Mouse (Mus musculus): ENCODE measurements around the gene Csde1. TPM values are rescaled to one million over a fixed set of nuclear protein-coding genes. Genes with fewer than 3 reads are reported as not detected.

Gene Csde1
- polyA plus RNA-seq (2012; rRNA removed): 10.5 and 15.2 TPM in 2 replicates

GRCm38 (mm10) chr3:103020249-103020942 lies at the start of gene Csde1:
TSS of gene Csde1 (plus strand) at chr3:103020426.

GRCm38 (mm10) chr3:102995605-102996321 lies 24.5 kb upstream of the Csde1 start, which contains the start of gene Sike1:
TSS of gene Sike1 (plus strand) at chr3:102995708.

GRCm38 (mm10) chr3:103058207-103059157 lies 38.3 kb downstream of the Csde1 start, which contains the start of gene Nras:
TSS of gene Nras (plus strand) at chr3:103058285.

GRCm38 (mm10) chr3:103073771-103074170 lies 53.5 kb downstream of the Csde1 start, which contains the start of gene Ampd1:
TSS of gene Ampd1 (plus strand) at chr3:103074014.

GRCm38 (mm10) chr3:103102454-103103390 lies 82.5 kb downstream of the Csde1 start, which contains the start of gene Dennd2c:
TSS of gene Dennd2c (plus strand) at chr3:103102604.

Other genes starting within 250 kb of the Csde1 start
- gene Tshb, start 237.7 kb upstream of the Csde1 start, polyA plus RNA-seq (2012; rRNA removed): not detected in 2 replicates
- gene Sycp1, start 84.3 kb upstream of the Csde1 start, polyA plus RNA-seq (2012; rRNA removed): not detected in 2 replicates
- gene Nr1h5, start 56.3 kb upstream of the Csde1 start, polyA plus RNA-seq (2012; rRNA removed): not detected in 2 replicates
- 18.2 and 23.7 TPM in 2 replicates for gene Sike1, start 24.7 kb upstream of the Csde1 start, polyA plus RNA-seq (2012; rRNA removed)
- 6.5 and 9.1 TPM in 2 replicates for gene Nras, start 37.9 kb downstream of the Csde1 start, polyA plus RNA-seq (2012; rRNA removed)
- 0.05 TPM in 1 of 2 replicates, not detected in the other for gene Ampd1, start 53.6 kb downstream of the Csde1 start, polyA plus RNA-seq (2012; rRNA removed)
- gene Dennd2c, start 82.2 kb downstream of the Csde1 start, polyA plus RNA-seq (2012; rRNA removed): 0.36 and 0.55 TPM in 2 replicates
- 19.2 and 22.4 TPM in 2 replicates for gene Bcas2, start 151.2 kb downstream of the Csde1 start, polyA plus RNA-seq (2012; rRNA removed)

Measured in colon, adult 2 months (tissue).